Mouse (Mus musculus): ENCODE results near the gene Ptpn1.

GRCm38 (mm10) chr2:167899989-167900421 is 31.9 kb upstream of the Ptpn1 start:
- TF ChIP-seq CTCF (IDR thresholded peaks at IDR 0.05; ENCODE audit: low read depth, low read length) (no peak), GATA1 (IDR thresholded peaks at IDR 0.05; ENCODE audit: borderline replicate concordance, low read length) (no peak), TAL1 (conservative IDR thresholded peaks at IDR 0.05; ENCODE audit: low read depth, low read length) (no peak)

All from G1E (cell line).